Mouse (Mus musculus) mature B cell (primary cell): ENCODE measurements around the gene Wdr73.
"Not testable (repeated sequence)": the region's sequence is repeated elsewhere in the genome, so short reads cannot be mapped to it uniquely, and the experiment has no call there.

Experiments
- in situ Hi-C: fragments of 300-500 bp; cut with MboI; formaldehyde crosslinking; loops from 2 replicates; pipeline ENCODE4 v1.14.3; 2019

Gene Wdr73

GRCm38 (mm10) chr7:80900944-80901501, at the start of gene Wdr73:
TSS of gene Wdr73 (minus strand) at chr7:80901269.
- in situ Hi-C loops, result no loop called here

GRCm38 (mm10) chr7:80947445-80948350, 46.6 kb upstream of the Wdr73 start, which contains the start of gene Sec11a:
TSS of gene Sec11a (minus strand) at chr7:80947780.
- in situ Hi-C loops, result no loop called here

- in situ Hi-C loops, result no loop called here
These were observed 38.7 kb upstream of the Wdr73 start for GRCm38 (mm10) chr7:80939808-80940207.

GRCm38 (mm10) chr7:80937304-80937666, 36.2 kb upstream of the Wdr73 start:
- in situ Hi-C loops, result not testable (repeated sequence)

GRCm38 (mm10) chr7:80936617-80937303, 35.7 kb upstream of the Wdr73 start:
- in situ Hi-C loops, result not testable (repeated sequence)

GRCm38 (mm10) chr7:80935834-80936233, 34.8 kb upstream of the Wdr73 start:
- in situ Hi-C loops, result no loop called here

- in situ Hi-C loops, result no loop called here
These were observed 31.7 kb upstream of the Wdr73 start for GRCm38 (mm10) chr7:80932777-80933176.

- in situ Hi-C loops, result no loop called here
These were observed 30.6 kb upstream of the Wdr73 start for GRCm38 (mm10) chr7:80931618-80932207.

GRCm38 (mm10) chr7:80923165-80923564, 22.1 kb upstream of the Wdr73 start:
- in situ Hi-C loops, result no loop called here

GRCm38 (mm10) chr7:80919647-80920008, 18.6 kb upstream of the Wdr73 start:
- in situ Hi-C loops, result no loop called here

GRCm38 (mm10) chr7:80918982-80919646, 18.0 kb upstream of the Wdr73 start:
- in situ Hi-C loops, result no loop called here

GRCm38 (mm10) chr7:80917916-80918465, 16.9 kb upstream of the Wdr73 start:
- in situ Hi-C loops, result no loop called here

GRCm38 (mm10) chr7:80912496-80912895, 11.4 kb upstream of the Wdr73 start:
- in situ Hi-C loops, result no loop called here

- in situ Hi-C loops, result no loop called here
These were observed 10.0 kb upstream of the Wdr73 start for GRCm38 (mm10) chr7:80911053-80911452.

GRCm38 (mm10) chr7:80904921-80905515, 3.9 kb upstream of the Wdr73 start, which contains the start of gene Nmb:
TSS of gene Nmb (minus strand) at chr7:80905076.
- in situ Hi-C loops, result no loop called here

GRCm38 (mm10) chr7:80903625-80904422, 2.8 kb upstream of the Wdr73 start:
- in situ Hi-C loops, result no loop called here

- in situ Hi-C loops, result no loop called here
These were observed 639 bp upstream of the Wdr73 start for GRCm38 (mm10) chr7:80901541-80902274.

GRCm38 (mm10) chr7:80897721-80898120, 3.3 kb downstream of the Wdr73 start:
- in situ Hi-C loops, result no loop called here

- in situ Hi-C loops, result no loop called here
These were observed 3.9 kb downstream of the Wdr73 start for GRCm38 (mm10) chr7:80897134-80897533.
